Mouse (Mus musculus): Measurements from ENCODE around the gene Ube2u. TPM values are rescaled to one million over a fixed set of nuclear protein-coding genes. Genes with fewer than 3 reads are reported as not detected.

The Ube2u gene
- 0.45 and 0.77 TPM in 2 replicates for polyA plus RNA-seq (2014; fragmentation: Nextera tagmentation; extraction: Ambion mirVana)

- Histone ChIP-seq H3K4me1 (ENCODE audit: control insufficient read depth, insufficient read depth, low read length) (no peaks in the 10 kb centered on the region), H3K9ac (replicated peaks; ENCODE audit: low read length) (no peak within 1 kb of the TSS), H3K4me3 (ENCODE audit: low read depth, low read length) (peak within 1 kb of the TSS; percentile 25), H3K36me3 (replicated peaks; ENCODE audit: control insufficient read depth, insufficient read depth, low read depth, low read length) (no peaks in the 10 kb centered on the region), H3K27me3 (ENCODE audit: control insufficient read depth, insufficient read depth, low read length) (no peaks in the 10 kb centered on the region), H3K27ac (replicated peaks; ENCODE audit: low read depth, low read length) (no peak within 1 kb of the TSS), H3K4me2 (ENCODE audit: low read depth, low read length) (peak within 1 kb of the TSS; percentile 38), H3K9me3 (replicated peaks; ENCODE audit: control insufficient read depth, low read length) (no peaks in the 10 kb centered on the region)
- ATAC-seq (replicated peaks; ENCODE audit: insufficient number of reproducible peaks, low FRiP score, low TSS enrichment, low read depth) (peak; percentile 75; the same call in 1 of the 2 replicates), DNase-seq (ENCODE audit: low spot score) (peak; percentile 86)
- WGBS: 30% methylated on average over 15 of the region's 15 CpGs
These were observed at the start of gene Ube2u for GRCm38 (mm10) chr4:100478592-100479321. Gene Ube2u (plus strand): TSS chr4:100478849.

GRCm38 (mm10) chr4:100429371-100429900 lies 49.2 kb upstream of the Ube2u start:
- ATAC-seq (replicated peaks; ENCODE audit: insufficient number of reproducible peaks, low FRiP score, low TSS enrichment, low read depth) (no peak), DNase-seq (ENCODE audit: low spot score) (no peak)
- H3K27me3 ChIP-seq (ENCODE audit: control insufficient read depth, insufficient read depth, low read length): no peaks in the 10 kb centered on the region
- H3K9me3 ChIP-seq (replicated peaks; ENCODE audit: control insufficient read depth, low read length): no peaks in the 10 kb centered on the region
- H3K36me3 ChIP-seq (replicated peaks; ENCODE audit: control insufficient read depth, insufficient read depth, low read depth, low read length): no peaks in the 10 kb centered on the region
- 83% methylated on average over 2 of the region's 2 CpGs for WGBS
- no peak overlapping the region for H3K4me3 ChIP-seq (ENCODE audit: low read depth, low read length)
- H3K4me1 ChIP-seq (ENCODE audit: control insufficient read depth, insufficient read depth, low read length): no peaks in the 10 kb centered on the region
- H3K27ac ChIP-seq (replicated peaks; ENCODE audit: low read depth, low read length): no peak overlapping the region
- H3K9ac ChIP-seq (replicated peaks; ENCODE audit: low read length): no peak overlapping the region
- H3K4me2 ChIP-seq (ENCODE audit: low read depth, low read length): no peak overlapping the region

DNA sequence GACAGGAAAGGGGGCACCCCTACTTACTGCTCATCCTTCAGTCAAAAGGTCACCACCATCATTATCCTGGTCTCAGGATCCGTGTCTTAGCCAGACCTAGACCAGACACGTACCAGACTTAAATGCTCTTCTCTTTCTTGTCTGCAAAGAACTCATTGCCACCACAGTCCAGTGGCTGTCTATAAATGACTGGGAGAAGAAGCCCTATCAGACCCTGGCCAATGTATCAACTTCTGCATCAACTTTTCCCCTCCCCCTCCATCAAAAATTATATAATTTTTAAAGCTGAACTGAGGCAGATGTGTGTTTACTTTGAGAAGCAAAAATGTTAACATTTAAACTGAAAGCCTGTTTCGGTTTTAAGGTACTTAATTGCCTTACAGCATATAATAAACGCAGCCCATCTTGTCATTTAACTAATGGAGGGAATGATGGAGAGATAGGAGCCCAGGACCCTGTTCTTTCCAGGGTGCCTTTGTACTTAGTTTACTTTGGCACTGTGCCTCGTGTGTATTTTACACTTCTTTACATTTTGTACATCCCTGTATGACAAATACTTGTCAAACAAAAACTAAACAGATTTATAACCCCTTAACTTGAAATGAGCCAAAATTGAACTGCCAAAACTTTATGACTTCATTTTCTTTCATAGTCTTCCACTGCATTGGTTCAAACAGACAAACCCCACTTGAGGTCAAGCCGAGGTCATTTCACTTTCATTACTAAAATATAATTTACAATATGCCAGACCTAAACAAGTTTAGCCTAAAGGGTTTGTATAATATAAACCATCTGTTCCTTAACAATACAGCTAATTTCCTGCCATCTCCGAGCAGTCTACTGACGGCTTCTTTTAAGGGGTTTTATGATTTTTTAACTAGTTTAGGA lies 43.1 kb upstream of the Ube2u start:
- Histone ChIP-seq H3K27ac (replicated peaks; ENCODE audit: low read depth, low read length) (no peak overlapping the region), H3K36me3 (replicated peaks; ENCODE audit: control insufficient read depth, insufficient read depth, low read depth, low read length) (no peaks in the 10 kb centered on the region), H3K4me1 (ENCODE audit: control insufficient read depth, insufficient read depth, low read length) (no peaks in the 10 kb centered on the region), H3K27me3 (ENCODE audit: control insufficient read depth, insufficient read depth, low read length) (no peaks in the 10 kb centered on the region), H3K4me3 (ENCODE audit: low read depth, low read length) (no peak overlapping the region), H3K9me3 (replicated peaks; ENCODE audit: control insufficient read depth, low read length) (no peaks in the 10 kb centered on the region), H3K4me2 (ENCODE audit: low read depth, low read length) (no peak overlapping the region), H3K9ac (replicated peaks; ENCODE audit: low read length) (no peak overlapping the region)
- DNase-seq (ENCODE audit: low spot score) (peak; percentile 73), ATAC-seq (replicated peaks; ENCODE audit: insufficient number of reproducible peaks, low FRiP score, low TSS enrichment, low read depth) (no peak)
- WGBS: 51% methylated on average over 8 of the region's 8 CpGs

DNA sequence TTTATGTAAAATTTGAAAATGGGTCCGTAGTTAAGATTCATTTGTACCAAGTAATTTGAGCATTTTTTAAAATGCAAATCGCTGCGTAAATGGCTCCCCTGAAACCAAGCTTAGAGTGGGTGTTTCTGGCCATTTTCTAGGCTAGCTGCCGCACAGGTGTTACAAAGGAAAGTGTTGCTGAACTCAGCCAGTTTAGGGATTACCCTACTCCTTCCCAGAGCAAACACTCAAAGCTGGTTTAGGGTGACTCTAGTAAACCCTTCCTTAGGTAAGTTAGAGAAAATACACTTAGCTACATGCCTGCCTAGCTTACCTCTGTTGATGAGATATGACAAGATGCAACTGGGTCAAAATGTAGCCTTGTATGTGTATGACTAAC lies 42.5 kb upstream of the Ube2u start:
- H3K27me3 ChIP-seq (ENCODE audit: control insufficient read depth, insufficient read depth, low read length): no peaks in the 10 kb centered on the region
- no peak overlapping the region for H3K4me2 ChIP-seq (ENCODE audit: low read depth, low read length)
- no peak overlapping the region for H3K4me3 ChIP-seq (ENCODE audit: low read depth, low read length)
- DNase-seq (ENCODE audit: low spot score) (no peak), ATAC-seq (replicated peaks; ENCODE audit: insufficient number of reproducible peaks, low FRiP score, low TSS enrichment, low read depth) (no peak)
- no peaks in the 10 kb centered on the region for H3K36me3 ChIP-seq (replicated peaks; ENCODE audit: control insufficient read depth, insufficient read depth, low read depth, low read length)
- 0 out of 2 replicates have a peak overlapping the region, but pooled peaks have one; percentile 13 for H3K27ac ChIP-seq (replicated peaks; ENCODE audit: low read depth, low read length)
- H3K9ac ChIP-seq (replicated peaks; ENCODE audit: low read length): no peak overlapping the region
- 52% methylated on average over 4 of the region's 4 CpGs for WGBS
- no peaks in the 10 kb centered on the region for H3K4me1 ChIP-seq (ENCODE audit: control insufficient read depth, insufficient read depth, low read length)
- H3K9me3 ChIP-seq (replicated peaks; ENCODE audit: control insufficient read depth, low read length): no peaks in the 10 kb centered on the region

DNA sequence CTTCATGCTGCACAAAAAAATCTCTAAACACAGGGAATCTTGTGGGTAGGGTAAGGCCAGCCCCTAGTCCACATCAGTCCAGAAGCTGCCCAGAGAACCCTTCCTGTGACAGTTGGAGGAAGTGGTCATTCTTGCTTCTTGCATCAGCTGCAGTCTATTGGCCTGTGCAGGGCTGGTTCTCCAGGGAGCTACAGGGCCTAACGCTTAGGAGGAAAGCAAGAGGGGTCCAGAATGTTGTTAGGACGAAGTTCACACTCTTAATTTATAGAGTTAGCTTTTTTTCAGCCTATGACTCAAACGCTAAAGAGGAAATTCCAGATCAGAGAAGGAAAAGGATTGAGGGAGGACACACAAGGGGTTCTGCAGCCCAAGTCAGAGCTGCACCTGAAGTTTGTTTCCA lies 31.8 kb upstream of the Ube2u start:
- H3K4me3 ChIP-seq (ENCODE audit: low read depth, low read length): no peak overlapping the region
- no peaks in the 10 kb centered on the region for H3K4me1 ChIP-seq (ENCODE audit: control insufficient read depth, insufficient read depth, low read length)
- no peaks in the 10 kb centered on the region for H3K36me3 ChIP-seq (replicated peaks; ENCODE audit: control insufficient read depth, insufficient read depth, low read depth, low read length)
- no peaks in the 10 kb centered on the region for H3K9me3 ChIP-seq (replicated peaks; ENCODE audit: control insufficient read depth, low read length)
- H3K4me2 ChIP-seq (ENCODE audit: low read depth, low read length): no peak overlapping the region
- ATAC-seq (replicated peaks; ENCODE audit: insufficient number of reproducible peaks, low FRiP score, low TSS enrichment, low read depth): no peak
- H3K9ac ChIP-seq (replicated peaks; ENCODE audit: low read length): no peak overlapping the region
- no peak overlapping the region for H3K27ac ChIP-seq (replicated peaks; ENCODE audit: low read depth, low read length)
- no peak for DNase-seq (ENCODE audit: low spot score)
- 68% methylated on average over 3 of the region's 3 CpGs for WGBS
- H3K27me3 ChIP-seq (ENCODE audit: control insufficient read depth, insufficient read depth, low read length): no peaks in the 10 kb centered on the region

DNA sequence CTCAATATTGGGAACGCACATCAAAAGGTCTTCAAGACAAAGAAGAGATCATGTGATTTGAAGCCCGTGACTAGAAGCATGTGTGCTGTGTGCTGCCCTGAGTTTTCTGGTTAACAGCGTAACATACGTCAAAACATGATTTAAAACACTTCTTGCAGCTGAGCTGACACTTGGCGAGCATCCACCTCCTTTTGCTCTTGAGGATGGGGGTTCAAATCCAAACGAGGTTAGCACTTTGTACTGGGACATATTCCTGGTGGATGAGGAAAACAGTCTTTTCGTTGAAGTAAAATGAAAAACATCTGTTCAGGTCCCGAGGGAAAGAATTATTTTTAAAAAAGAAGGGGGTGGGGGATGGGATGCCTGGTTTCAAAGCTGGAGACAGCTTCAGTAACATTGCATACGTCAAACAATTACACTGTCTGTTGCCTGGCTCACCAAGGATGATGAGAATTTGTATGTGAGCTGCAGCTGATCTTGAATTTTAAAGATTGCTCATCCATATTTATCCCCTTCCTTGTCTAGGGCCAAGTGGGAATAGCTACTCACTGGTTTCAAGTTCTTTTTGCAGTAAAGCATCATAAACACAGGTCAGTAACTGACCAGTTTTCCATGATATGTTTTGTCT lies 16.0 kb upstream of the Ube2u start:
- ATAC-seq (replicated peaks; ENCODE audit: insufficient number of reproducible peaks, low FRiP score, low TSS enrichment, low read depth) (peak; percentile 56; the same call in 1 of the 2 replicates), DNase-seq (ENCODE audit: low spot score) (peak; percentile 87)
- H3K27ac ChIP-seq (replicated peaks; ENCODE audit: low read depth, low read length): no peak overlapping the region
- H3K9ac ChIP-seq (replicated peaks; ENCODE audit: low read length): no peak overlapping the region
- H3K4me3 ChIP-seq (ENCODE audit: low read depth, low read length): no peak overlapping the region
- no peaks in the 10 kb centered on the region for H3K36me3 ChIP-seq (replicated peaks; ENCODE audit: control insufficient read depth, insufficient read depth, low read depth, low read length)
- no peaks in the 10 kb centered on the region for H3K4me1 ChIP-seq (ENCODE audit: control insufficient read depth, insufficient read depth, low read length)
- no peaks in the 10 kb centered on the region for H3K27me3 ChIP-seq (ENCODE audit: control insufficient read depth, insufficient read depth, low read length)
- WGBS: 26% methylated on average over 9 of the region's 9 CpGs
- H3K4me2 ChIP-seq (ENCODE audit: low read depth, low read length): no peak overlapping the region
- H3K9me3 ChIP-seq (replicated peaks; ENCODE audit: control insufficient read depth, low read length): no peaks in the 10 kb centered on the region

GRCm38 (mm10) chr4:100488447-100488846 lies 9.8 kb downstream of the Ube2u start:
- no peak overlapping the region for H3K9ac ChIP-seq (replicated peaks; ENCODE audit: low read length)
- no peak overlapping the region for H3K4me3 ChIP-seq (ENCODE audit: low read depth, low read length)
- H3K27me3 ChIP-seq (ENCODE audit: control insufficient read depth, insufficient read depth, low read length): no peaks in the 10 kb centered on the region
- no peaks in the 10 kb centered on the region for H3K36me3 ChIP-seq (replicated peaks; ENCODE audit: control insufficient read depth, insufficient read depth, low read depth, low read length)
- no peaks in the 10 kb centered on the region for H3K9me3 ChIP-seq (replicated peaks; ENCODE audit: control insufficient read depth, low read length)
- no peaks in the 10 kb centered on the region for H3K4me1 ChIP-seq (ENCODE audit: control insufficient read depth, insufficient read depth, low read length)
- ATAC-seq (replicated peaks; ENCODE audit: insufficient number of reproducible peaks, low FRiP score, low TSS enrichment, low read depth): no peak
- WGBS: 90% methylated on average over 3 of the region's 3 CpGs
- H3K27ac ChIP-seq (replicated peaks; ENCODE audit: low read depth, low read length): no peak overlapping the region
- no peak for DNase-seq (ENCODE audit: low spot score)
- no peak overlapping the region for H3K4me2 ChIP-seq (ENCODE audit: low read depth, low read length)
